8 mouse cellular contexts compared by ENCODE assay signal in genomic region chr8:126497541-126498428, GRCm38 (mm10). TPM values are rescaled to one million over a fixed set of nuclear protein-coding genes. Genes with fewer than 3 reads are reported as not detected.
DNase-seq lines count a peak whose midpoint lies in the region; ATAC-seq lines count a peak whose summit lies in the region.

No protein-coding gene starts in this region.

- H3K4me3 ChIP-seq in hindbrain, embryonic 12.5 days: peak overlapping the region; percentile 35

- DNase-seq in MN1 (ENCODE audit: low spot score): peak; percentile 96
- peak; percentile 94 for DNase-seq in cerebellum, adult 9-11 months
- DNase-seq in frontal cortex, postnatal 10 days (ENCODE audit: low spot score in 2 of 2): peak; percentile 90 to 92
- peak; percentile 95 to 96 for DNase-seq in layer of hippocampus, postnatal 14 days (ENCODE audit: low spot score in 2 of 2)
- peak; percentile 95 for DNase-seq in lung, postnatal 14 days
- DNase-seq in retina, adult 2 months (ENCODE audit: low read depth, low spot score): peak; percentile 76
- peak; percentile 86 to 89 for DNase-seq in thymus, postnatal 36 days

- H3K4me1 ChIP-seq in hindbrain, embryonic 12.5 days: peaks cover 11% of the 10 kb centered on the region

- peak overlapping the region; percentile 50 for H3K9ac ChIP-seq in hindbrain, embryonic 12.5 days

- H3K27ac ChIP-seq in hindbrain, embryonic 12.5 days: peak overlapping the region; percentile 86

- H3K9me3 ChIP-seq in hindbrain, embryonic 12.5 days (replicated peaks): no peaks in the 10 kb centered on the region

- peak; percentile 92 for ATAC-seq in hindbrain, embryonic 12.5 days (ENCODE audit: low FRiP score)

- peaks cover 5% of the 10 kb centered on the region; the same call in 1 of the 2 replicates for H3K27me3 ChIP-seq in hindbrain, embryonic 12.5 days

- WGBS in hindbrain, embryonic 12.5 days: 11% methylated on average over 27 of the region's 27 CpGs

- peak overlapping the region; percentile 58 for H3K4me2 ChIP-seq in hindbrain, embryonic 12.5 days (replicated peaks)

- H3K36me3 ChIP-seq in hindbrain, embryonic 12.5 days: no peaks in the 10 kb centered on the region

RNA-seq across cellular contexts. Expression of gene Tarbp1, which starts 22.9 kb away (rescaled TPM):
- polyA plus RNA-seq in hindbrain, embryonic 12.5 days (2016; fragmentation: Nextera tagmentation; extraction: Ambion mirVana): 2.6 and 2.8 TPM in 2 replicates
- total RNA-seq in layer of hippocampus, postnatal 14 days (2021): 1 to 10 TPM; 4.0 to 4.7 TPM

Comparison
In these comparisons a context has a peak if more than half of its experiments do, and no peak if none do; other contexts are left out.
1. Peak in every context shown above with its lines: DNase-seq, ATAC-seq, H3K4me3 ChIP-seq and H3K27ac ChIP-seq.